Mouse (Mus musculus) heart, postnatal 0 days (tissue): ENCODE results near the gene Bhlha9.

ENCODE experiments used
- CTCF ChIP-seq: IDR thresholded peaks from 2 replicates; pipeline ENCODE4 v1.5.1; 2016; ENCODE audit warnings: antibody characterized with exemption, control low read depth, low read depth
- EP300 ChIP-seq: IDR thresholded peaks from 2 replicates; pipeline ENCODE4 v1.6.1; 2016; ENCODE audit warnings: antibody characterized with exemption, low read depth

DNA sequence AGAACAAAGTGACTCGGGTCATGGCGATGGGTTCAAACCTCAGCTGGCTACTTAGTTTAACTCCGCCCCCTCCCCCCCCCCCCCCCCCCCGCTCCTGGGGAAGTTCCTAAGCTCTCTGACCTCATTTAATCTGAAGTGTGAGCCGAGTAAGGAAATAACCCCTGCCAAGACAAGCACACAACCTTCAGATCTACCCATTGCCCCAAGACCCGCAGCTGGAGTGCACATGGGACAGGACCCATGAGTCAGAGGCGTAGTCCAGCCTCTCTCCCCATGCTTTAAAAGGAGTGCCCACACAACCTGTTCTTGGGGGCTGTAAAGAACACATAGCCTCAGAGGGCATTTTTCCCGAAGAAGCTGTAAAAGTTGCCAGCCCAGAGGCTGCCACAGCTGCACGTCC, 27.4 kb downstream of the Bhlha9 start:
- TF ChIP-seq CTCF (no peak), EP300 (no peak)
